Mouse (Mus musculus) limb, embryonic 13.5 days (tissue): ENCODE data around the gene Banp. TPM values are rescaled to one million over a fixed set of nuclear protein-coding genes. Genes with fewer than 3 reads are reported as not detected.
A peak's percentile ranks its signal among the peaks of the same experiment; 100 is the strongest.

Experiments used
- ATAC-seq: fragments of 200-750 bp; cut with Nextera tagmentation; 2 replicates; pipeline ENCODE4 v1.8.0; 2017; ENCODE audit warnings: low read depth, moderate number of reproducible peaks, moderate TSS enrichment; ENCODE audit not compliant: low FRiP score
- H3K27ac ChIP-seq: fragments of 300-500 bp; sonication (generic); 2 replicates; pipeline ENCODE4 v1.5.1; 2015; ENCODE audit warnings: inconsistent platforms, mild to moderate bottlenecking, moderate library complexity
- H3K27me3 ChIP-seq: fragments of 300-500 bp; sonication (generic); 2 replicates; pipeline ENCODE4 v1.6.1; 2015; ENCODE audit warnings: mild to moderate bottlenecking, inconsistent platforms
- H3K36me3 ChIP-seq: fragments of 300-500 bp; sonication (generic); 2 replicates; pipeline ENCODE4 v1.6.1; 2015; ENCODE audit warnings: inconsistent platforms, mild to moderate bottlenecking, moderate library complexity
- H3K4me1 ChIP-seq: fragments of 300-500 bp; sonication (generic); 2 replicates; pipeline ENCODE4 v1.6.1; 2015; ENCODE audit warnings: inconsistent platforms
- H3K4me2 ChIP-seq: fragments of 300-500 bp; sonication (generic); replicated peaks from 2 replicates; pipeline ENCODE4 v1.6.1; 2015; ENCODE audit warnings: inconsistent platforms, mild to moderate bottlenecking, moderate library complexity
- H3K4me3 ChIP-seq: fragments of 300-500 bp; sonication (generic); 2 replicates; pipeline ENCODE4 v1.5.1; 2015; ENCODE audit warnings: moderate library complexity, mild to moderate bottlenecking, inconsistent platforms
- H3K9ac ChIP-seq: fragments of 300-500 bp; sonication (generic); 2 replicates; pipeline ENCODE4 v1.6.1; 2015; ENCODE audit warnings: mild to moderate bottlenecking, inconsistent platforms
- H3K9me3 ChIP-seq: fragments of 300-500 bp; sonication (generic); 2 replicates; pipeline ENCODE4 v1.6.1; 2016; ENCODE audit warnings: inconsistent platforms
- WGBS: fragments of 180-500 bp; shearing (Covaris S2); methylation state at CpG from one replicate; pipeline ENCODE4 v1.1.7; 2015; 5-methylcytosine and 5-hydroxymethylcytosine counted together
- polyA plus RNA-seq: library from polyadenylated mRNA; unstranded; fragments of >200 nt; fragmentation: Nextera tagmentation; extraction: Ambion mirVana; gene quantifications from 2 replicates; pipeline ENCODE4 v1.2.1, GENCODE M21; 2015

The Banp gene
- polyA plus RNA-seq, result 42.0 and 53.6 TPM in 2 replicates

- H3K27ac ChIP-seq, result peak within 1 kb of the TSS; percentile 93
- H3K4me3 ChIP-seq, result peak within 1 kb of the TSS; percentile 96
- H3K9me3 ChIP-seq, result no peaks in the 10 kb centered on the region
- ATAC-seq, result no peak
- H3K36me3 ChIP-seq, result peaks cover 16% of the 10 kb centered on the region
- peaks cover 56% of the 10 kb centered on the region for H3K4me1 ChIP-seq
- peak within 1 kb of the TSS; percentile 99 for H3K9ac ChIP-seq
- H3K4me2 ChIP-seq, result peak within 1 kb of the TSS; percentile 92
- 61% methylated on average over 6 of the region's 6 CpGs for WGBS
- H3K27me3 ChIP-seq, result no peaks in the 10 kb centered on the region
Observed at GRCm38 (mm10) chr8:121949222-121949800, at the start of gene Banp. Gene Banp, plus strand, starts transcription at chr8:121949750.

GRCm38 (mm10) chr8:121901498-121902236 is 47.9 kb upstream of the Banp start:
- Histone ChIP-seq H3K27me3 (no peaks in the 10 kb centered on the region), H3K9me3 (no peaks in the 10 kb centered on the region), H3K4me1 (peaks cover 48% of the 10 kb centered on the region), H3K9ac (peak overlapping the region; percentile 31), H3K36me3 (no peaks in the 10 kb centered on the region), H3K27ac (no peak overlapping the region), H3K4me3 (no peak overlapping the region), H3K4me2 (no peak overlapping the region)
- no peak for ATAC-seq
- 32% methylated on average over 8 of the region's 8 CpGs for WGBS

DNA sequence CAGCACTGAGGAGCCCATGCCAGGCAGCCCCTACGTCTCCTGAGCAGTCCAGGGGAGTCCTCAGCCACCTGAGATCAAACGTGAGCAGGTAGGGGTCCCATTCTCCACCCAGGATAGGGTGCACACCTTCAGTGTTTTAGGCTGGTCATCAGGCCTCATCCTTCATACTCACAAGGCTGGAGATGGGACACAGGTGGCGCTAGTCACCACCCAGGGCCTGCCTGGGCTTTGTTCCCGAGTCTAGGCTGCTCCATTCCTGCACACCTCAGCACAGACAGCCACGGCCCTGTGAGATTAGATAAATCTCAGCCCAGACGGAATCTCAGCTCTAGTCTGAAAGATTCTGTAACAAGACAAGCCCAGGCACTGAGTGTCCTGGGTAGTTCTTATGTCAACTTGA is 45.6 kb upstream of the Banp start:
- no peaks in the 10 kb centered on the region for H3K9me3 ChIP-seq
- no peak overlapping the region for H3K9ac ChIP-seq
- H3K36me3 ChIP-seq, result no peaks in the 10 kb centered on the region
- 67% methylated on average over 6 of the region's 6 CpGs for WGBS
- H3K27ac ChIP-seq, result no peak overlapping the region
- no peak for ATAC-seq
- peaks cover 38% of the 10 kb centered on the region for H3K4me1 ChIP-seq
- H3K27me3 ChIP-seq, result peaks cover 8% of the 10 kb centered on the region
- H3K4me3 ChIP-seq, result no peak overlapping the region
- no peak overlapping the region for H3K4me2 ChIP-seq

GRCm38 (mm10) chr8:121904999-121905398 is 44.6 kb upstream of the Banp start:
- Histone ChIP-seq H3K27ac (no peak overlapping the region), H3K9ac (no peak overlapping the region), H3K36me3 (no peaks in the 10 kb centered on the region), H3K27me3 (peaks cover 9% of the 10 kb centered on the region), H3K4me1 (peaks cover 35% of the 10 kb centered on the region), H3K4me3 (no peak overlapping the region), H3K4me2 (peak overlapping the region; percentile 98), H3K9me3 (no peaks in the 10 kb centered on the region)
- 83% methylated on average over 9 of the region's 9 CpGs for WGBS
- ATAC-seq, result no peak

DNA sequence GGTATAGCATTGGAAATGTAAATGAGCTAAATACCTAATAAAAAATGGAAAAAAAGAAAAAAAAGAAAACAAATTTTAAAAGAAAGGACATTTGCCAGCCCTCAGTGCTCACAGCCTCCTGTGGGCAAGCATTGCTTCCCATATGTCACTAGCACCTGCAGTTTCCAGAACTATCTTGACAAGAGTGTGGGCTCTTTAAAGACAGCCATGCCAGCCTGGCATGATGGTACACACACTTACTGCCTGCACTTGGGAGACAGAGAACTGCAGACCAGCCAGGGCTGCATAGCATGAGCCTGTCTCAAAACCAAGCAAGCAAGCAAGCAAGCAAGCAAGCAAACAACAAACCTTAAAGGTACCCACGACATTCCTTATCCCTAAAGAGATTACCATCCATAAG is 44.1 kb upstream of the Banp start:
- H3K9ac ChIP-seq, result peak overlapping the region; percentile 73
- H3K36me3 ChIP-seq, result no peaks in the 10 kb centered on the region
- peak overlapping the region; percentile 98 for H3K4me2 ChIP-seq
- H3K9me3 ChIP-seq, result no peaks in the 10 kb centered on the region
- peak overlapping the region; percentile 74 for H3K4me3 ChIP-seq
- peaks cover 35% of the 10 kb centered on the region for H3K4me1 ChIP-seq
- no peak for ATAC-seq
- H3K27ac ChIP-seq, result no peak overlapping the region
- peaks cover 9% of the 10 kb centered on the region for H3K27me3 ChIP-seq
- 67% methylated on average over 1 of the region's 1 CpGs for WGBS

DNA sequence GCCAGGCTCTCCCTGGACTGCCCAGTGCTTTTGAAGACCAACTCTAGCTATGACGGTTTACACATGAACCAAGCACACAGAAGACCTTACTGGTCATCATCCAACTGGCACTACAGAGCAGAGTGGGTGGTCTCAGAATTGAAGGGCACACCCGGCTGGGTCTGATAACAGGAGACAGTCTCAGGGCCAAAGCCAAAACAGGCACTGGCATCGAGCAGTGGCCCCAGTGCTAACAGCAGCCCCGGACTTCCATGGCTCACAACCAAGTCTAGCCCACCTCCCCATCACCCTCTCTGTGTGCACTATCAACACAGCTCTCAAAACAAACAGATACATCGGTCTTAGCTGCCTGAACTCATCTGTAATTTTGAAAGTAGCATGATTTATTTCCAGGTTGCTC is 43.7 kb upstream of the Banp start:
- no peak for ATAC-seq
- peak overlapping the region; percentile 73 for H3K9ac ChIP-seq
- H3K27ac ChIP-seq, result no peak overlapping the region
- peak overlapping the region; percentile 74 for H3K4me3 ChIP-seq
- H3K4me1 ChIP-seq, result peaks cover 35% of the 10 kb centered on the region
- H3K9me3 ChIP-seq, result no peaks in the 10 kb centered on the region
- 39% methylated on average over 5 of the region's 5 CpGs for WGBS
- peaks cover 9% of the 10 kb centered on the region for H3K27me3 ChIP-seq
- peak overlapping the region; percentile 98 for H3K4me2 ChIP-seq
- no peaks in the 10 kb centered on the region for H3K36me3 ChIP-seq

GRCm38 (mm10) chr8:121906542-121907512 is 42.7 kb upstream of the Banp start:
- H3K27ac ChIP-seq, result no peak overlapping the region
- no peaks in the 10 kb centered on the region for H3K9me3 ChIP-seq
- H3K9ac ChIP-seq, result peak overlapping the region; percentile 73
- ATAC-seq, result peak; percentile 33
- peak overlapping the region; percentile 98 for H3K4me2 ChIP-seq
- peak overlapping the region; percentile 74 for H3K4me3 ChIP-seq
- under 1% methylated on average over 72 of the region's 72 CpGs for WGBS
- peaks cover 30% of the 10 kb centered on the region for H3K4me1 ChIP-seq
- H3K36me3 ChIP-seq, result no peaks in the 10 kb centered on the region
- peaks cover 9% of the 10 kb centered on the region for H3K27me3 ChIP-seq

GRCm38 (mm10) chr8:121907587-121908248 is 41.8 kb upstream of the Banp start, which contains the start of gene Slc7a5:
Gene Slc7a5, minus strand, starts transcription at chr8:121907694.
- no peaks in the 10 kb centered on the region for H3K9me3 ChIP-seq
- peak; percentile 94 for ATAC-seq
- H3K9ac ChIP-seq, result peak within 1 kb of the TSS; percentile 73
- peaks cover 9% of the 10 kb centered on the region for H3K27me3 ChIP-seq
- peak within 1 kb of the TSS; percentile 98 for H3K4me2 ChIP-seq
- H3K36me3 ChIP-seq, result no peaks in the 10 kb centered on the region
- H3K27ac ChIP-seq, result no peak within 1 kb of the TSS
- peaks cover 26% of the 10 kb centered on the region for H3K4me1 ChIP-seq
- peak within 1 kb of the TSS; percentile 74 for H3K4me3 ChIP-seq
- under 1% methylated on average over 61 of the region's 61 CpGs for WGBS

- ATAC-seq, result no peak
- Histone ChIP-seq H3K4me2 (peak overlapping the region; percentile 98), H3K9ac (no peak overlapping the region), H3K27ac (no peak overlapping the region), H3K4me1 (peaks cover 26% of the 10 kb centered on the region), H3K27me3 (peaks cover 9% of the 10 kb centered on the region), H3K9me3 (no peaks in the 10 kb centered on the region), H3K4me3 (no peak overlapping the region), H3K36me3 (no peaks in the 10 kb centered on the region)
- 46% methylated on average over 8 of the region's 8 CpGs for WGBS
Observed at GRCm38 (mm10) chr8:121908378-121909147, 41.0 kb upstream of the Banp start.

- Histone ChIP-seq H3K27ac (no peak overlapping the region), H3K9me3 (no peaks in the 10 kb centered on the region), H3K36me3 (no peaks in the 10 kb centered on the region), H3K4me3 (no peak overlapping the region), H3K27me3 (peaks cover 9% of the 10 kb centered on the region), H3K4me1 (peaks cover 26% of the 10 kb centered on the region), H3K4me2 (no peak overlapping the region), H3K9ac (no peak overlapping the region)
- ATAC-seq, result no peak
- 58% methylated on average over 8 of the region's 8 CpGs for WGBS
Observed at GRCm38 (mm10) chr8:121909148-121909541, 40.4 kb upstream of the Banp start.

- Histone ChIP-seq H3K36me3 (no peaks in the 10 kb centered on the region), H3K4me2 (no peak overlapping the region), H3K27me3 (peaks cover 9% of the 10 kb centered on the region), H3K27ac (no peak overlapping the region), H3K4me3 (no peak overlapping the region), H3K9me3 (no peaks in the 10 kb centered on the region), H3K9ac (no peak overlapping the region), H3K4me1 (peaks cover 23% of the 10 kb centered on the region)
- no peak for ATAC-seq
- WGBS, result 9% methylated on average over 6 of the region's 6 CpGs
Observed at GRCm38 (mm10) chr8:121909663-121910062, 39.9 kb upstream of the Banp start.
